Mouse (Mus musculus): ENCODE measurements around the gene Brinp2. TPM values are rescaled to one million over a fixed set of nuclear protein-coding genes. Genes with fewer than 3 reads are reported as not detected.

Gene Brinp2
- total and polyA plus RNA-seq, 2 experiments = not detected

DNA sequence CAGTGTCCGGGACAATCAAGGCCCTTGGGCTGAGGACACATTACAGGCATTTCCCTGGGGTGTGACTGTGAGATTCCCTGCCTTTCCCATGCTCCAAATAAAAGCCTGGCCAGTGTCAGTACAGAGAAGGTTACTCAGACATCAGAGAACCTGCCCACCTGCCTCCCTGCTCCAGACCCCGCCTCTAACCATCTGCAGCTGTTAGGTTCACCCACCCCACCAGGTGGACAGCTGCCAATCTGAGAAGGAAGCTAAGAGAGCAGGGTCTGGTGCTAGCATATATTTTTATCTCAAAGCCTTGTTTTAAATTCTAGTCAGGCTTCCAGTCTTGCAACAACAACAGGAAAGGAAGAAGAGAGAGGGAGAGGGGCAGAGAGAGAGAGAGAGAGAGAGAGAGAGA is 128.9 kb downstream of the Brinp2 start:
- WGBS = 47% methylated on average over 2 of the region's 2 CpGs
- H3K4me1 ChIP-seq (ENCODE audit: control insufficient read depth, insufficient read depth, low read length) = no peaks in the 10 kb centered on the region

DNA sequence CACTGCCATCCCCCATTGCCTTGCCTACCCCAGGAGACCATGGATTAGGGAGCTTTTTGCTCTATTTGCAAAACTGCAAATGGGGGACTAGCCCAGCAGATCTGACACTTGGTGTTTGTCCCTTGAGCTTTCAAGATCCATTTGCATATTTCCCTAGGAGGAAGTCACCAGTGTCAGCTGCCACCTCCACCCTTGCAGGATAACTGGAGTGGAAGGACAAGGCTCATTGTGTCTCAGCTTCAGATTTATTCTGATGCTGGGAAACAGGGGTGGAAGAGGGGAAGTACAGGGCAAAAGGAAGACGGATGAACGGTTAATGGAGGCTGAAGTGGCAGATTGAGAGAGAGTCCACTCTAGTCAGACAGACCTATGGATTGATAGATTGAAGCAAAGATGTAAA is 129.4 kb downstream of the Brinp2 start:
- no peaks in the 10 kb centered on the region for H3K4me1 ChIP-seq (ENCODE audit: control insufficient read depth, insufficient read depth, low read length)
- no peaks in the 10 kb centered on the region for H3K36me3 ChIP-seq (ENCODE audit: control insufficient read depth, insufficient read depth, low read length)
- no peaks in the 10 kb centered on the region for H3K79me2 ChIP-seq (ENCODE audit: control insufficient read depth, insufficient read depth, low read length)
- no peak for DNase-seq (ENCODE audit: extremely low read depth, low read depth, low spot score)
- H3K9ac ChIP-seq (ENCODE audit: low read depth, low read length) = no peak overlapping the region
- 60% methylated on average over 2 of the region's 2 CpGs for WGBS
- TF ChIP-seq CTCF (IDR thresholded peaks at IDR 0.05; ENCODE audit: low read depth, low read length) (no peak), POLR2A (IDR thresholded peaks at IDR 0.05; ENCODE audit: extremely low read depth, insufficient read depth, low read length) (no peak)
- H3K27ac ChIP-seq (replicated peaks; ENCODE audit: insufficient read depth, low read depth, low read length) = no peak overlapping the region
- H3K4me3 ChIP-seq (ENCODE audit: insufficient read depth, low read depth, low read length) = no peak overlapping the region
- H3K27me3 ChIP-seq (ENCODE audit: control insufficient read depth, insufficient read depth, low read length) = no peaks in the 10 kb centered on the region

More for the DNA sequence above, 128.9 kb downstream of the Brinp2 start:
- no peak for DNase-seq (ENCODE audit: extremely low read depth, low read depth, low spot score)
- Histone ChIP-seq H3K79me2 (ENCODE audit: control insufficient read depth, insufficient read depth, low read length) (no peaks in the 10 kb centered on the region), H3K4me3 (ENCODE audit: insufficient read depth, low read depth, low read length) (no peak overlapping the region), H3K27me3 (ENCODE audit: control insufficient read depth, insufficient read depth, low read length) (no peaks in the 10 kb centered on the region), H3K27ac (replicated peaks; ENCODE audit: insufficient read depth, low read depth, low read length) (no peak overlapping the region), H3K9ac (ENCODE audit: low read depth, low read length) (no peak overlapping the region), H3K36me3 (ENCODE audit: control insufficient read depth, insufficient read depth, low read length) (no peaks in the 10 kb centered on the region)
- no peak for TF ChIP-seq POLR2A (IDR thresholded peaks at IDR 0.05; ENCODE audit: extremely low read depth, insufficient read depth, low read length)
- no peak for TF ChIP-seq CTCF (IDR thresholded peaks at IDR 0.05; ENCODE audit: low read depth, low read length)

DNA sequence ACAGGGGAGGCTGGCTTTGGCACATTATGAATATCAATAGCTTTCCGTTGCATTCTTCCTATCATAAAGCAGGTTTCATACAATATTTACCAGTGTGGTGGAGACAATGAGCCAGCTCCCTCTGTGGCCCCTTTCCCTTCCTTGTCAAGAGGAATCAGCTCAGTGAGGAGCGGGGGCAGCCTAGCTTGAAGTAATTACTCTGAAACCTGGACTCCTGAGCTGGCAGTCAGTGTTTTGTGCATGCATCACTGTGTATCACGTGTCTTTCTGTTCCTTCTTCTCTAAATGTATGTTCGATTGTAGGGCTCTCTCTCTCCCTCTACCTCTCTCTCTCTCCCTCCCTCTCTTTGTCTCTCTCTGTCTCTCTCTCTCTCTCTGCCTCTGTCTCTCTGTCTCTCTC is 135.1 kb downstream of the Brinp2 start:
- H3K36me3 ChIP-seq (ENCODE audit: control insufficient read depth, insufficient read depth, low read length) = no peaks in the 10 kb centered on the region
- TF ChIP-seq POLR2A (IDR thresholded peaks at IDR 0.05; ENCODE audit: extremely low read depth, insufficient read depth, low read length) (no peak), CTCF (IDR thresholded peaks at IDR 0.05; ENCODE audit: low read depth, low read length) (no peak)
- H3K4me1 ChIP-seq (ENCODE audit: control insufficient read depth, insufficient read depth, low read length) = no peaks in the 10 kb centered on the region
- WGBS = 60% methylated on average over 4 of the region's 4 CpGs
- no peak overlapping the region for H3K4me3 ChIP-seq (ENCODE audit: insufficient read depth, low read depth, low read length)
- DNase-seq (ENCODE audit: extremely low read depth, low read depth, low spot score) = no peak
- H3K27ac ChIP-seq (replicated peaks; ENCODE audit: insufficient read depth, low read depth, low read length) = no peak overlapping the region
- H3K27me3 ChIP-seq (ENCODE audit: control insufficient read depth, insufficient read depth, low read length) = no peaks in the 10 kb centered on the region
- H3K9ac ChIP-seq (ENCODE audit: low read depth, low read length) = no peak overlapping the region
- H3K79me2 ChIP-seq (ENCODE audit: control insufficient read depth, insufficient read depth, low read length) = no peaks in the 10 kb centered on the region

DNA sequence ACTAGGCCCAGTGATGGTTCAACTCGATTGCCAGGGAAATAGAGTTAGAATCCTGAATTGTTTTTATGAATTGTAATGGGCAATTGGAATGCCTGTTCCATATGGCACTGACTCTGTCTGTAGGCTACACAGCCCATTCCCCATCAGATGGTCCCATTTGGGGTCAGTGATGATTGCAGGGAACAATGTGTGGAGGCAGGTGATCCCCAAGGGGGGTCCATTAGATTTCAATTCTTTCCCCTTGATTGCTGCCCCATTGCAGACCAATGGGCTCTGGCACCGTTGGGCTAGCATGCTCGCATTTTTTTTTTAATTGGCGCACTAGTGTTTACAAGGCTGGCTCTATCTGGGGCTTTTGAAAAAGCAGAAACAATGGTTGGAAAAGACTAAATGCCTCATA is 136.0 kb downstream of the Brinp2 start:
- Histone ChIP-seq H3K27me3 (ENCODE audit: control insufficient read depth, insufficient read depth, low read length) (no peaks in the 10 kb centered on the region), H3K4me1 (ENCODE audit: control insufficient read depth, insufficient read depth, low read length) (no peaks in the 10 kb centered on the region), H3K4me3 (ENCODE audit: insufficient read depth, low read depth, low read length) (no peak overlapping the region), H3K27ac (replicated peaks; ENCODE audit: insufficient read depth, low read depth, low read length) (no peak overlapping the region), H3K79me2 (ENCODE audit: control insufficient read depth, insufficient read depth, low read length) (no peaks in the 10 kb centered on the region), H3K36me3 (ENCODE audit: control insufficient read depth, insufficient read depth, low read length) (no peaks in the 10 kb centered on the region), H3K9ac (ENCODE audit: low read depth, low read length) (no peak overlapping the region)
- TF ChIP-seq POLR2A (IDR thresholded peaks at IDR 0.05; ENCODE audit: extremely low read depth, insufficient read depth, low read length) = no peak
- TF ChIP-seq CTCF (IDR thresholded peaks at IDR 0.05; ENCODE audit: low read depth, low read length) = no peak
- WGBS = 86% methylated on average over 4 of the region's 4 CpGs
- DNase-seq (ENCODE audit: extremely low read depth, low read depth, low spot score) = no peak

DNA sequence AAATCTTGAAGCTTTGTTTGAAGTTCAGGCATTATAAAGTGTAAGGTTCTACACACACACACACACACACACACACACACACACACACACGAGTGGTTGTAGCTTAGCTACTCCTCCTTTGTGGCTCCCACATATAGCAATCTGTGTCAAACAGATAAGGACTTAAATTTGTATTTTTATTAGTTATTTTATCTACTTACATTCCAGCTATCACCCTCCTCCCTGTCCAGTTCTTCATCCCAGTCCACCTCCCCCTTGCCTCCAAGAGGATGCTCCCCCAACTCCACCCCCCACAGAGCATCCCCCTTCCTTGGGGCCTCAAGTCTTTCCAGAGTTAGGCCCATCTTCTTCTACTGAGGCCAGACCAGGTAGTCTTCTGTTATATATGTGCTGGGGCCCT is 137.4 kb downstream of the Brinp2 start:
- Histone ChIP-seq H3K79me2 (ENCODE audit: control insufficient read depth, insufficient read depth, low read length) (no peaks in the 10 kb centered on the region), H3K27me3 (ENCODE audit: control insufficient read depth, insufficient read depth, low read length) (no peaks in the 10 kb centered on the region), H3K36me3 (ENCODE audit: control insufficient read depth, insufficient read depth, low read length) (no peaks in the 10 kb centered on the region), H3K4me3 (ENCODE audit: insufficient read depth, low read depth, low read length) (no peak overlapping the region), H3K27ac (replicated peaks; ENCODE audit: insufficient read depth, low read depth, low read length) (no peak overlapping the region), H3K4me1 (ENCODE audit: control insufficient read depth, insufficient read depth, low read length) (no peaks in the 10 kb centered on the region), H3K9ac (ENCODE audit: low read depth, low read length) (no peak overlapping the region)
- DNase-seq (ENCODE audit: extremely low read depth, low read depth, low spot score) = no peak
- 67% methylated on average over 1 of the region's 1 CpGs for WGBS
- TF ChIP-seq CTCF (IDR thresholded peaks at IDR 0.05; ENCODE audit: low read depth, low read length) (no peak), POLR2A (IDR thresholded peaks at IDR 0.05; ENCODE audit: extremely low read depth, insufficient read depth, low read length) (no peak)

DNA sequence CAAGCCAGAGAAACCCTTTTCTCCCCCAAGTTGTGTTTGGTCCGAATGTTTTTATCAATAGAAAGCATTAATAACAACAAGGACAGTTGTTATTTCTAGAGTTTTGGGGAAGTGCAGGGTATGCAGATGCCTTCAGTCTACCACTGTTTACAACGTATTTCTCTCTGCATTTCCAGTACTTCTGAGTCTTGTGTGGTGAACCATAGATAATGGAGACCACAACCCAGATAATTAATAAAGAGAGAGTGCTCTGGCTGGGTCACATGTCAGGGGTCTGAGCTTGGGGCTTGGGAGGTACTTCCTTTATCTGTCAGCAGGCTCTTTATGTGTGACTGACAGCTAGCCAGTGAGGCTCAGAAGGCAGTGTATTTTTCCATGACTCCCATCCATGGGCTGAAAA is 137.8 kb downstream of the Brinp2 start:
- Histone ChIP-seq H3K27ac (replicated peaks; ENCODE audit: insufficient read depth, low read depth, low read length) (no peak overlapping the region), H3K4me1 (ENCODE audit: control insufficient read depth, insufficient read depth, low read length) (no peaks in the 10 kb centered on the region), H3K27me3 (ENCODE audit: control insufficient read depth, insufficient read depth, low read length) (no peaks in the 10 kb centered on the region), H3K4me3 (ENCODE audit: insufficient read depth, low read depth, low read length) (no peak overlapping the region), H3K9ac (ENCODE audit: low read depth, low read length) (no peak overlapping the region), H3K79me2 (ENCODE audit: control insufficient read depth, insufficient read depth, low read length) (no peaks in the 10 kb centered on the region), H3K36me3 (ENCODE audit: control insufficient read depth, insufficient read depth, low read length) (no peaks in the 10 kb centered on the region)
- TF ChIP-seq POLR2A (IDR thresholded peaks at IDR 0.05; ENCODE audit: extremely low read depth, insufficient read depth, low read length) = no peak
- no peak for TF ChIP-seq CTCF (IDR thresholded peaks at IDR 0.05; ENCODE audit: low read depth, low read length)
- WGBS = 50% methylated on average over 2 of the region's 2 CpGs
- no peak for DNase-seq (ENCODE audit: extremely low read depth, low read depth, low spot score)

Data from liver, adult 2 months (tissue).